Mouse (Mus musculus) G1E (cell line): Measurements from ENCODE around the gene Xrcc2.

Source experiments
- CTCF ChIP-seq: IDR thresholded peaks from 2 replicates; pipeline ENCODE4 v1.5.1; 2012; ENCODE audit warnings: low read depth, low read length, inconsistent platforms, mixed read lengths
- GATA1 ChIP-seq: IDR thresholded peaks from 2 replicates; pipeline ENCODE4 v1.6.1; 2012; ENCODE audit warnings: borderline replicate concordance, low read length, inconsistent platforms, mixed read lengths
- GATA2 ChIP-seq: IDR thresholded peaks from 2 replicates; pipeline ENCODE4 v1.6.1; 2012; ENCODE audit warnings: low read depth, low read length, inconsistent platforms, borderline replicate concordance
- TAL1 ChIP-seq: conservative IDR thresholded peaks from 2 replicates; pipeline ENCODE4 v1.6.1; 2012; ENCODE audit warnings: low read depth, low read length, inconsistent platforms, mixed read lengths

- TF ChIP-seq CTCF (no peak), GATA1 (no peak), TAL1 (no peak), GATA2 (no peak)
Observed at GRCm38 (mm10) chr5:25705567-25706349, at the start of gene Xrcc2.
